Mouse (Mus musculus) bone marrow, adult 2 months (tissue): ENCODE data around the gene Slc16a13.

Source experiments
- CTCF ChIP-seq: fragments of 200-500 bp; IDR thresholded peaks from 2 replicates; pipeline ENCODE4 v1.5.1; 2011; ENCODE audit warnings: low read length, control low read depth; ENCODE audit not compliant: control insufficient read depth, insufficient read depth
- POLR2A ChIP-seq: fragments of 200-500 bp; IDR thresholded peaks from 2 replicates; pipeline ENCODE4 v1.6.1; 2011; ENCODE audit warnings: low read depth, mild to moderate bottlenecking, control low read depth, low read length, borderline replicate concordance; ENCODE audit not compliant: control insufficient read depth

GRCm38 (mm10) chr11:70220731-70221602, at the start of gene Slc16a13:
- TF ChIP-seq CTCF, result no peak
- TF ChIP-seq POLR2A, result peak; percentile 24; the same call in 1 of the 2 replicates
